Mouse (Mus musculus) layer of hippocampus, adult 9-10 months (tissue): ENCODE measurements at regions not wholly inside any gene's neighbourhood (a gene's known extent, or its start where the extent isn't known, plus 50 kb on each side); places are given as distances from the start of the nearest gene placed in this dataset.

ENCODE experiments used
- DNase-seq: peaks from one replicate; pipeline ENCODE4 v3.0.0; 2022; ENCODE audit warnings: low spot score

DNA sequence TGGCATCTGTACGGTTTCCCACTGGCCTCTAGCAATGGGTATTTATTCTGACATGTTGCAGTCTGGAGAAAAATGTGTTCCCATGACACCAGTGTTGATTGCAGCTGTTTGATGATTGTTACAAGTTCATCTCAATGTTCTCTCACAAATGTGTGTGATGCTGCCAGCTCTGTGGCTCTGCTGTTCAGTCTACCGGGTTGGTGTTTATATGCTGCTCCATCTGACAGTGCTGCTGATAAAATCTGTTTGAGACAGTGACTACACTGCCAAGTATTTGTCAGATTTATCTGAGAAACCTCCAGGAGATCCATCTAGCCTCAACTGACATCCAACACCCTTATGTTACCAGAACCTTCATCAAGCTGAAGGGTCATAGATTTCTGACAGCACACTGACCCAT, 896.1 kb upstream of the Diaph2 start:
- DNase-seq: peak; percentile 13
